Mouse (Mus musculus) left cerebral cortex, adult 11 months (tissue): ENCODE measurements at regions not wholly inside any gene's neighbourhood (a gene's known extent, or its start where the extent isn't known, plus 50 kb on each side); places are given as distances from the start of the nearest gene placed in this dataset.
A peak's percentile ranks its signal among the peaks of the same experiment; 100 is the strongest.

ENCODE experiments used
- DNase-seq: peaks from one replicate; pipeline ENCODE4 v3.0.0; 2022; ENCODE audit warnings: low spot score

DNA sequence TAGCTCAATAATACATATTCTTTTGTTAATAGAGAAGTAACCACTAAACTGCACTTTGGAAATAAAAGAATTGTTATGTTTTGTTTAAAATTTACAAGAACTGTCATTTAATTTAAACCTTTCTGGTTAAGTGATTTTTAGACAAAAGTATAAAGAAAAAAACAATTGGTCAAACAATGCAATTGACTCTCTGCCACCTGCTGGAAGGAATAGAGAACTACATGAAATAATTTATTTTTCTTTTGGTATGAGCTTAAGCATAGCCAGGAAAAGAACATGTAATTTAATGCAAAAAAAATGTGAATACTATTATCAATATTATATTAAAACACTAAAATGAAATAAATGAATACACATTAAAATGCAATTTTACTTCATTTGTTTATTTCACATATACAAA, 465.5 kb upstream of the Pcdh10 start:
- no peak for DNase-seq

DNA sequence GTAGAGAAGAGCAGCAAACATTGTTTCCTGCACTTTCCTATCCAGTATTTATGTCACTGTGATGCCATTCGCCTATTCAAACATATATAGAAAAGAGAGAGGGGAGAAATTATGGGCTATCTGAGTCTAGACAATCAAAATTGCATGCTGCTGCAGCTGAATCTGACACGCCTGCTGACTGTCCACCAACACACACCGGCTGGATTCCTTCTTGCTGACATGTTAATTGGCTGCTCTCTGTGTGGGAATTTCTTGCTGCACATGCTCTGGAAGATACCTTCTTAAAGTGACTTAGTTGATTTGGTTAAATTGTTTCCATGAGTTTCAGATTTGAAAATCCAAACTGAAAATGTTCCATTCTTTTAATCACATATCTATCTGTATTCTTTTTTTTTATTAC, 463.9 kb upstream of the Pcdh10 start:
- DNase-seq, result peak; percentile 3
